Mouse (Mus musculus): ENCODE data around the gene Nudt2. TPM values are rescaled to one million over a fixed set of nuclear protein-coding genes. Genes with fewer than 3 reads are reported as not detected.

Nudt2 gene
- polyA plus RNA-seq, 1 experiment from 2014 or later = 16.9 TPM

DNA sequence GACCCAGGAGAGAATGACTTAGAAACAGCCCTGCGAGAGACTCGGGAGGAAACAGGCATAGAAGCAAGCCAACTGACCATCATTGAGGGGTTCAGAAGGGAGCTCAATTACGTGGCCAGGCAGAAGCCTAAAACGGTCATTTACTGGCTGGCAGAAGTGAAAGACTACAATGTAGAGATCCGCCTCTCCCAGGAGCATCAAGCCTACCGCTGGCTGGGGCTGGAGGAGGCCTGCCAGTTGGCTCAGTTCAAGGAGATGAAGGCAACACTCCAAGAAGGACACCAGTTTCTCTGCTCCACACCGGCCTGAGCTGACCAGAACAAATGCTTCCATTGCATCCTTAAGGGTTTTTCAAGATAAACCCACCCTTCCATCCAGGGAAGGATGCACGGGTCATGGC, 15.3 kb downstream of the Nudt2 start:
- no peak overlapping the region for H3K27ac ChIP-seq (ENCODE audit: low read length)
- H3K36me3 ChIP-seq (ENCODE audit: control insufficient read depth, insufficient read depth) = 0 out of 2 replicates have a peak, but pooled peaks cover 3% of the 10 kb centered on the region
- no peak overlapping the region for H3K9ac ChIP-seq (ENCODE audit: low read depth, low read length)
- no peak overlapping the region for H3K4me3 ChIP-seq (ENCODE audit: low read depth, low read length)
- 68% methylated on average over 8 of the region's 8 CpGs for WGBS (ENCODE audit: insufficient replicate concordance)
- no peak for ATAC-seq (ENCODE audit: low read depth)
- no peaks in the 10 kb centered on the region for H3K9me3 ChIP-seq (replicated peaks; ENCODE audit: control insufficient read depth, low read length)
- no peaks in the 10 kb centered on the region for H3K27me3 ChIP-seq (ENCODE audit: control insufficient read depth, insufficient read depth, low read depth, low read length)
- no peak overlapping the region for H3K4me2 ChIP-seq (ENCODE audit: low read depth, low read length)
- H3K4me1 ChIP-seq (ENCODE audit: control insufficient read depth, low read depth, low read length) = no peaks in the 10 kb centered on the region

DNA sequence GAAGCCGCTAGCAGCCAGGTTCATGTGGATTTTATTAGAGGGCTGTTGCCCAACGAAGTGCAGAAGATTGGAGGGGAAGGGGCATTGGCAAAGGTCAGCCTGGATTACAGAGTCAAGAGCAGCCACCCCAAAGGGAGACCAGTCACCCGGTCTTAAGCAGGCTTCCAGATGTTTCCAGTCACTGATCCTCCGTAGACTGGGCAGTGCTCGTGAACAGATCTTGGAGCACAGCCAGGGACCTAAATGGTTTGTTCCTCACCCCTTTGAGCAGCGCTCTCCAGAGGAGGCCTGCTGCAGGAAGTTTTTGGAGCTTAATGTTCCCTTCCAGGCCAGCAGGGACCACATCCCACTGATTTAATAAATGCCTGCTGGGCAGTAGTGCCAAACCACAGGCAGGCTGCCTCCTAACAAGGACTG, 16.7 kb downstream of the Nudt2 start:
- 67% methylated on average over 6 of the region's 6 CpGs for WGBS (ENCODE audit: insufficient replicate concordance)
- Histone ChIP-seq H3K4me1 (ENCODE audit: control insufficient read depth, low read depth, low read length) (no peaks in the 10 kb centered on the region), H3K9me3 (replicated peaks; ENCODE audit: control insufficient read depth, low read length) (0 out of 2 replicates have a peak, but pooled peaks cover 3% of the 10 kb centered on the region), H3K4me2 (ENCODE audit: low read depth, low read length) (no peak overlapping the region), H3K9ac (ENCODE audit: low read depth, low read length) (no peak overlapping the region), H3K36me3 (ENCODE audit: control insufficient read depth, insufficient read depth) (0 out of 2 replicates have a peak, but pooled peaks cover 3% of the 10 kb centered on the region), H3K27ac (ENCODE audit: low read length) (no peak overlapping the region), H3K27me3 (ENCODE audit: control insufficient read depth, insufficient read depth, low read depth, low read length) (no peaks in the 10 kb centered on the region), H3K4me3 (ENCODE audit: low read depth, low read length) (no peak overlapping the region)
- ATAC-seq (ENCODE audit: low read depth) = no peak

DNA sequence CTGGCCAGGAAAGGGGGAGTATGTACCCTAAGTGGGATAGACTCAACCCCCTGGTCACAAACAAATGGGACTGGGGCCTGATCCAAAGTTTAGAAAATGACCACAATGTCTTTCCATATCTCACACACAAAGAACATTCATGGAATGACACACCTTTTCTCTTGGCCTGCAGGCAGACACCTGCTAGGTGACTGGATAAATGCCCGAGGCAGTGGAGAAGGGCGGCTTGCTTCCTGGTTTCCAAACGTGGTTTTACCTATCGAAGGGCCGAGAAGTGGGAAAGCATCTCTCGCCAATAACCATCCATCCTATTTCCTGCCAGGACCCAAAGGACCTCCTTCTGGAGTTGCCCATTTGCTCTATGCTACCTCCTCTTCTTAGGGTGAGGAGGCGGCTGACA, 28.0 kb downstream of the Nudt2 start:
- no peak for ATAC-seq (ENCODE audit: low read depth)
- Histone ChIP-seq H3K4me1 (ENCODE audit: control insufficient read depth, low read depth, low read length) (peaks cover 7% of the 10 kb centered on the region; the same call in 1 of the 2 replicates), H3K9me3 (replicated peaks; ENCODE audit: control insufficient read depth, low read length) (no peaks in the 10 kb centered on the region), H3K4me2 (ENCODE audit: low read depth, low read length) (no peak overlapping the region), H3K9ac (ENCODE audit: low read depth, low read length) (no peak overlapping the region), H3K27ac (ENCODE audit: low read length) (no peak overlapping the region), H3K36me3 (ENCODE audit: control insufficient read depth, insufficient read depth) (no peaks in the 10 kb centered on the region), H3K27me3 (ENCODE audit: control insufficient read depth, insufficient read depth, low read depth, low read length) (peaks cover 17% of the 10 kb centered on the region), H3K4me3 (ENCODE audit: low read depth, low read length) (no peak overlapping the region)
- 69% methylated on average over 7 of the region's 7 CpGs for WGBS (ENCODE audit: insufficient replicate concordance)

DNA sequence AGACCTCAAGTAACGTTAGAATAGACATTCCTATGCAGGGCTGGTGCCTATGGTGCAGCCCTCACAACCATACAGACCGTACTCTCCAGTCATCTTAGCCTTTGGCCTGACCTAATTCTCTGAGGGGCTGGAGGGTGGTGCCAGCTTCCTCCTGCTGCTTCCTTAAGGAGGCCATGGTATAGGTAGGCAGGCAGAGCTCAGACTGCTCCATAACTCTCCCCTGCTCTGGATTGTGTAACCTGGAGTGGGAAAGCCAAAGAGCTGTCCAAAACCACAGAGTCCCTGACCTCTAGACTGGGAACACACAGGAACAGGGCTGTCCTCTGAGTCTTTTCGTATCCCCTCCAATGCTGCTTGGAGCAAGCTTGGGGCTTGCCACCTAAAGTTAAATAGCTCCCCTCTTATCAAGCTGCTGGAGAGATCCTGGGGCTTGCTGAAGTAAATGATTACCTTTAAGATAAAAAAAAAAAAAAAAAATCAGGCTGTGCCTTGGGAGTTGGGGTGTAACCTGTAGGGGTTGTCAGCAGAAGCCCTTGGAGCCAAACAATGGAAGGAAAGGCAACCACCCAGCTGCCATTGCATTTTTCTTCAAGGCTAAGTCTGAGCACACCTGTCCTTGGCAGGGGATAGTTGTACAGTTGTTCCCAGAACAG, 28.6 kb downstream of the Nudt2 start:
- Histone ChIP-seq H3K4me3 (ENCODE audit: low read depth, low read length) (no peak overlapping the region), H3K27ac (ENCODE audit: low read length) (peak overlapping the region; percentile 5; the same call in 1 of the 2 replicates), H3K9me3 (replicated peaks; ENCODE audit: control insufficient read depth, low read length) (no peaks in the 10 kb centered on the region), H3K4me2 (ENCODE audit: low read depth, low read length) (no peak overlapping the region), H3K4me1 (ENCODE audit: control insufficient read depth, low read depth, low read length) (peaks cover 12% of the 10 kb centered on the region), H3K27me3 (ENCODE audit: control insufficient read depth, insufficient read depth, low read depth, low read length) (peaks cover 23% of the 10 kb centered on the region), H3K36me3 (ENCODE audit: control insufficient read depth, insufficient read depth) (no peaks in the 10 kb centered on the region), H3K9ac (ENCODE audit: low read depth, low read length) (no peak overlapping the region)
- ATAC-seq (ENCODE audit: low read depth) = peak; percentile 66
- 52% methylated on average over 3 of the region's 3 CpGs for WGBS (ENCODE audit: insufficient replicate concordance)

DNA sequence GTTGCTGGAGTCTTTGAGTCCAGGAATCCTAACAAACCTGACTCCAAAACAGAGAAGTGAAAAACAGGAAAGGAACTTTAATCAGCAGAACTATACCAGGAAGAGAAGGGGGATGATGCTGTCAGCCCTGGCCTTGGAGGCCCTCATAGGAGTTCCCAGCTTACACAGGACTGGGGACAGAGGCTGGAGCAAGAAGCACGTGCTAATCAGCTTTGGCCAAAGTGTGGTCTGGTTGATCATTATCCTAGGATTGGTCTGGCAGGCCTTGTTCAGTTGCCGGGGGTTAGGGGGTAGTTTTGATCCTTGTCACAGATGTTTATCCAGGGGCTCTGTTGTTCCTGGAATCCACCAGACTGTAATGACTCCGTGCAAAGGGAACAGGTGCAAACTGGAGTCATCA, 29.4 kb downstream of the Nudt2 start:
- no peaks in the 10 kb centered on the region for H3K9me3 ChIP-seq (replicated peaks; ENCODE audit: control insufficient read depth, low read length)
- 21% methylated on average over 3 of the region's 3 CpGs for WGBS (ENCODE audit: insufficient replicate concordance)
- H3K9ac ChIP-seq (ENCODE audit: low read depth, low read length) = no peak overlapping the region
- no peaks in the 10 kb centered on the region for H3K36me3 ChIP-seq (ENCODE audit: control insufficient read depth, insufficient read depth)
- peak; percentile 76 for ATAC-seq (ENCODE audit: low read depth)
- peaks cover 31% of the 10 kb centered on the region for H3K27me3 ChIP-seq (ENCODE audit: control insufficient read depth, insufficient read depth, low read depth, low read length)
- H3K4me2 ChIP-seq (ENCODE audit: low read depth, low read length) = no peak overlapping the region
- H3K27ac ChIP-seq (ENCODE audit: low read length) = peak overlapping the region; percentile 29; the same call in 1 of the 2 replicates
- H3K4me1 ChIP-seq (ENCODE audit: control insufficient read depth, low read depth, low read length) = peaks cover 13% of the 10 kb centered on the region
- no peak overlapping the region for H3K4me3 ChIP-seq (ENCODE audit: low read depth, low read length)

DNA sequence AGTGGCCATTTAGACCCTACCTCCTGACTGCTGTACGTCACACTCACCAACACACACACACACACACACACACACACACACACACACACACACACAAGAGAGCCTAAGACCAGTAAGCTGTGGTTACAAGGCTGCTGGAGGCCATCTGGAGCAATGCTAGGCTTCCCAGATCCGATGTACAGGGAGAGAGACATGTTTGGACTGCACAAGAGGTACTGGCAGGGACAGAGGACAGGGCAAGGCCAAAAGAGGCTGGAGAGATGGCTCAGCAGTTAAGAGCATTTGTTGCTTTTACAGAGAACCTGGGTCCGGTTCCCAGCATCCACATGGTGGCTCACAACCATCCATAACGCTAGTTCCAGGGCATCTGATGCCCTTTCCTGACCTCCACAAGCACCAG, 30.1 kb downstream of the Nudt2 start:
- no peaks in the 10 kb centered on the region for H3K36me3 ChIP-seq (ENCODE audit: control insufficient read depth, insufficient read depth)
- WGBS (ENCODE audit: insufficient replicate concordance) = 45% methylated on average over 4 of the region's 4 CpGs
- H3K9me3 ChIP-seq (replicated peaks; ENCODE audit: control insufficient read depth, low read length) = no peaks in the 10 kb centered on the region
- H3K4me1 ChIP-seq (ENCODE audit: control insufficient read depth, low read depth, low read length) = peaks cover 13% of the 10 kb centered on the region
- no peak overlapping the region for H3K9ac ChIP-seq (ENCODE audit: low read depth, low read length)
- no peak overlapping the region for H3K27ac ChIP-seq (ENCODE audit: low read length)
- no peak overlapping the region for H3K4me3 ChIP-seq (ENCODE audit: low read depth, low read length)
- no peak for ATAC-seq (ENCODE audit: low read depth)
- H3K27me3 ChIP-seq (ENCODE audit: control insufficient read depth, insufficient read depth, low read depth, low read length) = peaks cover 38% of the 10 kb centered on the region
- H3K4me2 ChIP-seq (ENCODE audit: low read depth, low read length) = no peak overlapping the region

DNA sequence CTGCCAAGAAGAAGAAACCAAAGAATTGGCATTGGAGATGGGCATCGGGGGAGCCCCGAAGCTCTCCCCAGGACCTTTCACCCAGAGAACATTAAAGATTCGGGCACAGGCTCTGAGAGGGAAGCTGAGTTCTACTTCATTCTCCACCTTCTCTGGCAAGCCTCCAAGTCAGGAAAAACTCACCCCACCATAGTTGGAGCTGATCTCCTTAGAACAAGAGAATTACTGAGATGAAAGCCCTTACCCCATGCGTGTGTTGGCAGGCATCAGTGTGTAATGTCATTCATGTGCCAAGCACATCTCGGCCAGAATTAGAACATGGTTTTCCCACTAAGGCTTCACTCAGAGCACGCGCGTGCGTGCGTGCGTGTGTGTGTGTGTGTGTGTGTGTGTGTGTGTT, 30.9 kb downstream of the Nudt2 start:
- Histone ChIP-seq H3K9me3 (replicated peaks; ENCODE audit: control insufficient read depth, low read length) (no peaks in the 10 kb centered on the region), H3K27me3 (ENCODE audit: control insufficient read depth, insufficient read depth, low read depth, low read length) (peaks cover 46% of the 10 kb centered on the region), H3K27ac (ENCODE audit: low read length) (no peak overlapping the region), H3K4me1 (ENCODE audit: control insufficient read depth, low read depth, low read length) (peaks cover 13% of the 10 kb centered on the region), H3K4me3 (ENCODE audit: low read depth, low read length) (no peak overlapping the region), H3K36me3 (ENCODE audit: control insufficient read depth, insufficient read depth) (no peaks in the 10 kb centered on the region), H3K4me2 (ENCODE audit: low read depth, low read length) (no peak overlapping the region), H3K9ac (ENCODE audit: low read depth, low read length) (no peak overlapping the region)
- no peak for ATAC-seq (ENCODE audit: low read depth)
- 75% methylated on average over 11 of the region's 11 CpGs for WGBS (ENCODE audit: insufficient replicate concordance)

DNA sequence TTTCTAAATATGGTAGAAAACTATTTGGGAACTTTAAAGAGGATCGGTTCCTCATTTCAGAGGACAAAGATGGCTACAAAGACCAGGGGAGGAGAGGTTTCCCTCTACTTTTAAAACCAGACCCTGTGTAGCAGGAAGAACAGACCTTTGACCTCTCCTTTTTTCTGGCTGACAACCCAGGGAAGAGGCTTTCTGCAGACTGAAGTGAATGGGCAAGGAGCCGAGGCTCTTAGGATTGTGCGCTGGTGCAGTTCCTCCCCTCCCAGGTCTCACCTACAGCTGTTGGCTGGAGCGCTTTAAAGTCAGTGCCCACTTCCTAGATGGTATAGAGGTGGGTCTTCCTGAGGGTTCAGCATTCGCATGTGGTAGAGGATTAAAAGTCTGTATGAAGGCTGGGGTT, 32.1 kb downstream of the Nudt2 start:
- H3K9me3 ChIP-seq (replicated peaks; ENCODE audit: control insufficient read depth, low read length) = no peaks in the 10 kb centered on the region
- no peak for ATAC-seq (ENCODE audit: low read depth)
- H3K4me2 ChIP-seq (ENCODE audit: low read depth, low read length) = no peak overlapping the region
- H3K4me1 ChIP-seq (ENCODE audit: control insufficient read depth, low read depth, low read length) = peaks cover 13% of the 10 kb centered on the region
- no peak overlapping the region for H3K27ac ChIP-seq (ENCODE audit: low read length)
- no peak overlapping the region for H3K9ac ChIP-seq (ENCODE audit: low read depth, low read length)
- H3K4me3 ChIP-seq (ENCODE audit: low read depth, low read length) = no peak overlapping the region
- H3K27me3 ChIP-seq (ENCODE audit: control insufficient read depth, insufficient read depth, low read depth, low read length) = peaks cover 56% of the 10 kb centered on the region
- no peaks in the 10 kb centered on the region for H3K36me3 ChIP-seq (ENCODE audit: control insufficient read depth, insufficient read depth)
- 46% methylated on average over 5 of the region's 5 CpGs for WGBS (ENCODE audit: insufficient replicate concordance)

DNA sequence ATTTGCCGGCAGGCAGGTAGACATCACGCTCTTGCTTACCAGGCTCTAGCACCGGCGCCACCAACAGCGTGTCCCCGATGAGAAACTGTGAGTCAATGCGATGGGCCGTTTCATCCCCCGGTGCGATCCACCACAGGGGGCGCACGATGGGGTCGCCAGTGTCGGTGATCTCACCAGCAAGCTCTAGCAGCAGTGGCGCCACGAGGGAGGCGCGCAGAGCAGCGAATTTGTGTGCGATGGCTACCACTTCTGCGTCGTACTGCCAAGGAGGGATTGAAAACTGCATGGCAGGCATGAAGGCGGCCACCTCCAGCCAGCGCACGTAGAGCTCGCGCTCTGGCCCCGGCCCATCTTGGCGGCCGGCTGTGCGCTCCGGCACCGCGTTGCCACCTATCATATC, 32.6 kb downstream of the Nudt2 start:
- WGBS (ENCODE audit: insufficient replicate concordance) = 3% methylated on average over 34 of the region's 34 CpGs
- Histone ChIP-seq H3K27me3 (ENCODE audit: control insufficient read depth, insufficient read depth, low read depth, low read length) (peaks cover 59% of the 10 kb centered on the region), H3K27ac (ENCODE audit: low read length) (no peak overlapping the region)

More for the DNA sequence above, 32.6 kb downstream of the Nudt2 start:
- Histone ChIP-seq H3K9me3 (replicated peaks; ENCODE audit: control insufficient read depth, low read length) (no peaks in the 10 kb centered on the region), H3K9ac (ENCODE audit: low read depth, low read length) (no peak overlapping the region), H3K36me3 (ENCODE audit: control insufficient read depth, insufficient read depth) (no peaks in the 10 kb centered on the region), H3K4me3 (ENCODE audit: low read depth, low read length) (no peak overlapping the region; the same call in 1 of the 2 replicates), H3K4me2 (ENCODE audit: low read depth, low read length) (peak overlapping the region; percentile 26), H3K4me1 (ENCODE audit: control insufficient read depth, low read depth, low read length) (peaks cover 19% of the 10 kb centered on the region)
- ATAC-seq (ENCODE audit: low read depth) = no peak

Measured in liver, embryonic 16.5 days (tissue).